Mouse (Mus musculus) CD4-positive, CD25-positive, alpha-beta regulatory T cell (primary cell): ENCODE results near the gene 1500009L16Rik. TPM values are rescaled to one million over a fixed set of nuclear protein-coding genes. Genes with fewer than 3 reads are reported as not detected.

Source experiments
- polyA plus RNA-seq: library from polyadenylated mRNA; unstranded; fragments of 100-300 nt; shearing (Covaris generic); gene quantifications from one replicate; pipeline ENCODE4 v1.2.1, GENCODE M21; 2017

The 1500009L16Rik gene
- polyA plus RNA-seq: 0.98 TPM

GRCm38 (mm10) chr10:83722579-83723031 is at the start of gene 1500009L16Rik:
TSS of gene 1500009L16Rik (plus strand) at chr10:83722865.

Other genes starting within 250 kb of the 1500009L16Rik start
- gene Aldh1l2, start 188.7 kb upstream of the 1500009L16Rik start, polyA plus RNA-seq: 0.34 TPM
- 41.0 TPM for gene Washc4, start 179.1 kb upstream of the 1500009L16Rik start, polyA plus RNA-seq
- gene Appl2, start 74.1 kb upstream of the 1500009L16Rik start, polyA plus RNA-seq: 10.7 TPM